Mouse (Mus musculus) v-Abl transformed pro-B cells (cell line): ENCODE data around the gene Casc1.

Source experiments
- in situ Hi-C, 2 experiments: fragments of 400-800 bp; cut with MboI; formaldehyde crosslinking; loops; one replicate each; pipeline ENCODE4 v1.15.1; 2025; ENCODE audit not compliant: unreplicated experiment in 2 of 2

Casc1 gene

GRCm38 (mm10) chr6:145205142-145205541, 5.7 kb downstream of the Casc1 start:
- in situ Hi-C loops, result no loop called here

- in situ Hi-C loops, result no loop called here
Measured at GRCm38 (mm10) chr6:145204440-145204839, 6.4 kb downstream of the Casc1 start.

DNA sequence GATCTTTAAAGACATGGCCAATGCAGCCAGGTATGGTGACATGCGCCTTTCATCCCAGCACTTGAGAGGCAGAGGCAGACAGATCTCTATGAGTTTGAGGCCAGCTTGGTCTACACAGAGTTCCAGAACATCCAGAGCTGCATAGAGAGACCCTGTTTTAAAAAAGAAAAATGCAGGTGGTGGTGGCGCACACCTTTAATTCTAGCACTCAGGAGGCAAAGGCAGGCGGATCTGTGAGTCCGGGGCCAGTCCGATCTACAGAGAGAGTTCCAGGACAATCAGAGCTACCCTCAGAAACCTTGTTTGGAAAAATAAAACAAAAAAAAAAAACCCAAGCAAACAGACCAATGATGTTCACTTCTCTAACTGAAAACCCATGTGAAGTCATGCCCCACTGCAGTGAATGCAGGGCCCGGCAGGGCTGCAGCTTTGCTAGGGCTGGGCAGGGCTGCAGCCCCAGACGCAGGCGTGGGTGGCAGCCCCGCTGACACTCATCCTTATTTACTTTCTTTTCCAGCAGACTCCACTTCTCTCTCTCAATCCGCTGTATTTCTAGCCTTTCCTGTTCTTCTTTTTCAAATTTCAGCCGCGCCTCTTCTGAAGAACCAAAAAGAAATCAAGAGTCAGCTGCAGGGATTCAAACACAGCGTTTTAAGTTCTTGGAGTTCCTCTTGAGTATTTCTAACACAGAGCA, 8.2 kb downstream of the Casc1 start:
- in situ Hi-C loops, result no loop called here

- in situ Hi-C loops, result loop anchor here (25.0 kb wide), 3 partner anchors 511 to 1986 kb away; no protein-coding TSS in a partner anchor
Measured at GRCm38 (mm10) chr6:145197949-145198686, 12.7 kb downstream of the Casc1 start.

DNA sequence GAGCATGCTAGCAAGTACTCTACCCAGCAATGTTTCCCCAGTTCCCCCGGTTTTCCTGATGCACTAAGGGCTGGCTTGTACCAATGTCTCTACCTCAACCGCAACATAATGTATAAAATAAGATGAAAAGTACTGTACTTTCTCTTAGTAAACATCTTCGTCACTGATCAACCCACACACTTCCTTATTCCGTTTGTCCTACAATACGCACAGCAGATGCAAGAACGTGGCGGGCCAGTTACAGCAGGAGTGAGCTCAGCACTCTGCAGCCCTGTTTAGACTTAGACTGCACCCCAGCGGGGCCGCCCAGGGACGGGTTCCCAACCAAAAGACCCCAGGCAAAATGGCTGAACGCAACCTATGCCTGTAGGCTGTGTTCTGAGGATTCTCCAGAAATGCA, 17.4 kb downstream of the Casc1 start:
- in situ Hi-C loops, result loop anchor here (25.0 kb wide), 3 partner anchors 506 to 1981 kb away; no protein-coding TSS in a partner anchor

- in situ Hi-C loops, result loop anchor here (25.0 kb wide), 3 partner anchors 506 to 1981 kb away; no protein-coding TSS in a partner anchor
Measured at GRCm38 (mm10) chr6:145193038-145193437, 17.8 kb downstream of the Casc1 start.

- in situ Hi-C loops, result loop anchor here (5.0 to 25.0 kb wide), 8 partner anchors 100 to 1975 kb away; no protein-coding TSS in a partner anchor
Measured at GRCm38 (mm10) chr6:145187093-145188088, 23.4 kb downstream of the Casc1 start.

DNA sequence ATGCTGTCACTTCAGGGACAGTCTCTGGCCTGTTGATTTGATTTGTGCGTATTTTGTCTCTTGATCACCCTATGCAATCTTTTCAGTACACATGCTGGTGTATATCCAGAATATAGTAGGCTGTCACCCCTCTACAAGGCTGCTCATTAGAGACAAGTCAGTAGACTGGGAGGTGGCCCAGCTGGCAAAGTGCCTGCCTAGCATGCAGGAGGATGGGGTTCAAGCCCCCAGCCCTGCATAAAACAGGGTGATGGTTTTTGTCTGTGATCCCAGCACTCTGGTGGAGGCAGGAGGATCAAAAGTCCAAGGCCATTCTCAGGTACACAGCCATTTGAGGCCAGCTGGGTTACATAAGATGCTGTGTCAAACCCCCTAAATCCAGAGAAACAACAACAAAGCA, 24.7 kb downstream of the Casc1 start:
- in situ Hi-C loops, result loop anchor here (5.0 to 25.0 kb wide), 8 partner anchors 99 to 1974 kb away; no protein-coding TSS in a partner anchor

GRCm38 (mm10) chr6:145182044-145182443, 28.8 kb downstream of the Casc1 start:
- in situ Hi-C loops, result loop anchor here (5.0 to 25.0 kb wide), 5 partner anchors 160 to 1970 kb away; no protein-coding TSS in a partner anchor

DNA sequence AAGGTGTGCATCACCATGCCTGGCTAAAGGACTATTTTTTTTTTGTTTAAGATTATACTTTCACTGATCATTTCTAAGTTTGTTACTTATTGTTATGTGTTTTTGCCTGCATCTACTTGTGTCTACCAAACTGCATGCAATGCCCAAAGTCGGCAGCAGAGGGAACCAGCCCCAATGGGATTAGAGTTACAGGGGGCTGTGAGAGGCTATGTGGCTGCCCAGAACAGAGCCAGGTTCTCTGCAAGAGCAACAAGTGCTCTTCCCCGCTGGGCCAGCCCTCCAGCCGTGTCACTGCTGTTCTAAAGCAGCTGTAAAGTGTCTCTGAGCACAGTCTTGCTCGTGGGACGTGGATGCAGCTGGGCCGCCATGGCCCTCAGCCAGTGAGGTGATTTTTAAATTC, 31.1 kb downstream of the Casc1 start:
- in situ Hi-C loops, result loop anchor here (5.0 to 25.0 kb wide), 5 partner anchors 163 to 1967 kb away; no protein-coding TSS in a partner anchor

- in situ Hi-C loops, result loop anchor here (25.0 kb wide), 3 partner anchors 489 to 1964 kb away; no protein-coding TSS in a partner anchor
Measured at GRCm38 (mm10) chr6:145176474-145176873, 34.3 kb downstream of the Casc1 start.

DNA sequence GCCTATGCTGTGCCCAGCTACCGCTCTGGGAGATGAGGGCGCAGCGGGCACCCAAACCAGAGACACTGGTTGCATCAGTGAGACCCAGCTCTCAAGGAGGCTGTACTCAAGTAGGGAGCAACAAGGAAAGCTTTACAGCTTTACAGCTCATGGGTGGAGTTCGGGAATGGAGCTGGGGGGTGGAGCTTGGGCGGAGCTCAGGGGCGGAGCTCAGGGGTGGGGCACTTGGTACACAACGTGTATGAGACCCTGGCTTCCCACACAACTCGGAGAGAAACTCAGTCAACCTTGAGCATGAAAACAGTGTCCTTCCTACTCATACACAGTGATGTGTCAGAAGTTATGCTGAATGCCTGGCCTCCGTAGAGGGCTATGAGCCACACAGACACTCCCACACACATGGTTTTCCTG, 35.2 kb downstream of the Casc1 start:
- in situ Hi-C loops, result loop anchor here (25.0 kb wide), 3 partner anchors 488 to 1963 kb away; no protein-coding TSS in a partner anchor

DNA sequence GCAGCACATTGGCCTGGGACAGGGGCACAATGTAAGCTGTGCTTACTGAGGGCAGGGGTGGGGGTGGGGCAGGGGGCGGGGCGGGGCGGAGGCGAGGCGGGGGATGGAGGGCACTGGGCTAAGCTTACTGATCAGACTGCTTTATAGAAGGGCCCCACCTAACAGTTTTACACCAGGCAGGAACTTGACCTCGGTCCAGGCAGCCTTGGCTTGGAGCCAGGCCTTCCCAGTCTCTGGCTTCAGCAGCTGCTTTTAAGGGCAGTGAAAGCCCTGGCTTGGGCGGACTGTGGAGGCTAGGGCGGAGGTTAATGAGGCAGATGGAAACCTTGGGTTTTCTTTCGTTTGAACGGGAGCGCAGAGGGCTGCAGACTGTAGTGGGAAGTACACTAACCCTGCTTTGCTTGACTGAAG, 37.0 kb downstream of the Casc1 start:
- in situ Hi-C loops, result no loop called here

GRCm38 (mm10) chr6:145171892-145172606, 38.8 kb downstream of the Casc1 start:
- in situ Hi-C loops, result no loop called here

DNA sequence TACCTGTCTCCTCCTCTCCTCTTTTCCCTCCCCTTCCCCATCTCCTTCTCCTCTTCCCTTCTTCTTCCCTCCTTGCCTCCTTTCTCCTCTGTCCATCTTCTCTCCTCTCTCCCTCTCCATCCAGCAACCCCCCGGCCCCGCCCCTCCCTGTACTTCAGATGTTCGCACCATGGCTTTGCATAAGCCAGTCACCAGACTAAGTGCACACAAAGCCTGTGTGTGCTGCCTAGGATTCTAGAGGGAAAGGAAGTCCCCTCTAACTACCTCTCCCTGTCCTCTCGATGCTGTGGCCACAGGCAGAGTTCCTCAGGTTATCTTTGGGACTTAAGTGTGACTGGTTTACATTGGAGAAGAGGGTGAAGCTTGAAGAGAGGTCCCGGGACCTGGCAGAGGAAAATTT, 50.2 kb downstream of the Casc1 start:
- in situ Hi-C loops, result no loop called here

GRCm38 (mm10) chr6:145158619-145159018, 52.2 kb downstream of the Casc1 start:
- in situ Hi-C loops, result loop anchor here in 1 of 2 experiments (5.0 kb wide), 1 partner anchor 66 kb away; no protein-coding TSS in a partner anchor

DNA sequence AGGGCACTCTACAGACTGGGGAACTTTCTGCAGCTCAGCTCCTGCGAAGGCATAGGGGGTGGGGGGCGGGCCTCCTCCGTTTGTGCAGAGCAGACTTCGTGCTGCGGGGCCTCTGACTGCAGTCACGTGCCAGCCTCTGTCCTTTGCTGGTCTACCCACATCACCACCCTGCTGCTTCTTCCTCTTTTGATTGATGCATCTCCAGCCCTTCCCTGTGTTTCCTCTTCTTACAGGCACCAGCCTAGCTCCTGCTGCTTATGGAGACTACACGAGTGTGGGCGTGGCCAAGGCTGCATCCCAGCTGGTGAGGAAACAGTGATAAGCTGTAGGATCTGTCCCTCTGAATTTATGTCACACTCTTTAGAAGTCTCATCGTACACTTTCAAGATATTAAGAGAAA, 61.8 kb downstream of the Casc1 start:
- in situ Hi-C loops, result no loop called here

- in situ Hi-C loops, result no loop called here
Measured at GRCm38 (mm10) chr6:145147716-145148115, 63.1 kb downstream of the Casc1 start.

DNA sequence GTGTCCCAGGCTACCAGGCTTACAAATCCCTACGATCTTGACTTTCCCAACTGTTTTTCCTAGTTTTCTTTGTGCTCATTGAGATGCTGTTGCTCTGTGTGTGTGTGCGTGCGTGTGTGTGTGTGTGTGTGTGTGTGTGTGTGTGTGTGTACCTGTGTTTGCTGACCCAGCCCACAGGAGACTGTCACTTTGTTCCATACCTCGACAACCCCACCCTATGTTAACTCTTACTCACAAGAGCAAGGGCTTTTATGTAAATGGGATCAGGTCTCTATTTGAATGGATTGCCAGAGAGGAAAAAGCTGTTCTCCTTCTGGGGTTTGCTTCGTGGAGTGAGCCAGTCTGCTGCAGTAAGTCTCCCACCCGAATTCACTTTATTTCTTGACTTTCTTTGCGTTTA, 65.6 kb downstream of the Casc1 start:
- in situ Hi-C loops, result no loop called here
